Mouse (Mus musculus): ENCODE results near the gene E330034G19Rik.
"Not testable (repeated sequence)": the region's sequence is repeated elsewhere in the genome, so short reads cannot be mapped to it uniquely, and the experiment has no call there.

E330034G19Rik gene

DNA sequence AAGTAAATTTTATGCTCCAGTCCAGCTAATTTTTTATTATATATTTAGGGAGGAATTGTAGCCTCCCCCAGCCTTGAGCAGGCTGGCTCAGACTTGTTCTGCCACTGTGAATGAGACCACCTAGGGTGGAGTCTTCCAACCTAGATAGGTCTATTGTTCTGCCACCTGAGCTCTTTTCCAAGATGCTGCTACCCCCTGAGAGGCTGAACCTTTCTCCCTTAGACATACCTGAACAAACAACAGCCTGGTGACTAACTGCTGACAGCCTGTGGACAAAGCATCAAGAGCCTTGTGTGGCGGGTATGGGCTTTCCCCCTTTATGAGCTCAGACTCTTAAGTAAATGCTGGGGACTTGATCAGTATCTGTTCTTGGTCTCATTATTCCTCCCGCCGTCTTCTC, 54.0 kb downstream of the E330034G19Rik start:
- DNase-seq (ENCODE audit: low spot score in 2 of 2) = not testable (repeated sequence)

GRCm38 (mm10) chr14:24358295-24358951, 65.4 kb downstream of the E330034G19Rik start:
- peak in 1 of 2 experiments; percentile 3 for DNase-seq (ENCODE audit: low spot score in 2 of 2)
